Mouse (Mus musculus): ENCODE measurements around the gene Caskin1. TPM values are rescaled to one million over a fixed set of nuclear protein-coding genes. Genes with fewer than 3 reads are reported as not detected.

The Caskin1 gene
- 0.07 and 0.08 TPM in 2 replicates for polyA plus RNA-seq (2012; rRNA removed)

DNA sequence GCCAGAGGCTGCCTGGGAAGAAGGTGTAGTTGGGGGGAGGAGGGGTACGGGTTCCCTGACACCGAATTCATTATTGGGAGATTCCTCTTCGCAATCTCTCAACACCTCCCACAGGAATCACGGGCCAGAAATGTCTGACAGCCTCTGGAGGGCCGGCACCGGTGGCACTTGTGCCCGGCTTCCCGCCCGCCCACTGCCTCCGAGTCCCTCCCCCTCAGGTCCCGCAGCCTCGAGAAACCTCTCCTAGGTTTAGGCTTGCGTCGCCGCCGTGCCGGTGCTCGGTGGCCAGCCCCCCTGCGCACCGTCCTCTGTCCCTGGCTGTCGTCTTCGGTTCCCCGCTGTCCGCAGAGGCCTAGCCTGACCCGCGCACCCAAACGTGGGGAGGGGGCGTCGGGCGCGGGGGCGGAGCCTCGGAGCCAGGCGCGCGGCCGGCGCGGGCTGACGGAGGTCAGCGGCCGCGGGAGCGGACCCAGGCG is at the start of gene Caskin1:
Caskin1 (plus strand) TSS at position 416 of the 476 bp plus-strand sequence.

DNA sequence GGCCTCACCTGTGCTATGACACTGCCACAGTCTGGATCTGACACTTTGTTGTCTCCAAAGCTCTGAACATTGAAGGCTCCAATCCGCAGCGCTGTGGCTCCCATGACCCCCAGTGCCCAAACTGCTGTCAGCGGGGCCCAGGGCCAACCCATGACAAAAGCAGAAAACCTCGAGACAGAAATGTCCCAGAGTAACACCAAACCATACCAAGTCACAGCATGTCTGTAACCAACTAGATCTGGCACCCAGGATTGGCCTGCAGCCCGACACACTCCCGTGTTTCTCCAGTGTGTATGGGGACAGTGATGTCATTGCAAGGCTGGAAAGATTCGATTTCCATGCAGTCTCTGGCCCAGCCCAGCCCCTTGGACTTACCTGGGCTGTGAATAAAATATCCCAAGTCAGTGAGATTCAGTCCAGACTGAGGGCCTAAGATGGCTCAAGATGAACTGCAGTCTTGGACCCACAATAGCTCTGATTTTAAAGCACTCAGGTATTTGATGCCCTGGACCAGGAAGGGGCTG is 45.7 kb upstream of the Caskin1 start, which contains the start of gene Dnase1l2:
Dnase1l2 (minus strand) TSS at position 474 of the 524 bp plus-strand sequence.

DNA sequence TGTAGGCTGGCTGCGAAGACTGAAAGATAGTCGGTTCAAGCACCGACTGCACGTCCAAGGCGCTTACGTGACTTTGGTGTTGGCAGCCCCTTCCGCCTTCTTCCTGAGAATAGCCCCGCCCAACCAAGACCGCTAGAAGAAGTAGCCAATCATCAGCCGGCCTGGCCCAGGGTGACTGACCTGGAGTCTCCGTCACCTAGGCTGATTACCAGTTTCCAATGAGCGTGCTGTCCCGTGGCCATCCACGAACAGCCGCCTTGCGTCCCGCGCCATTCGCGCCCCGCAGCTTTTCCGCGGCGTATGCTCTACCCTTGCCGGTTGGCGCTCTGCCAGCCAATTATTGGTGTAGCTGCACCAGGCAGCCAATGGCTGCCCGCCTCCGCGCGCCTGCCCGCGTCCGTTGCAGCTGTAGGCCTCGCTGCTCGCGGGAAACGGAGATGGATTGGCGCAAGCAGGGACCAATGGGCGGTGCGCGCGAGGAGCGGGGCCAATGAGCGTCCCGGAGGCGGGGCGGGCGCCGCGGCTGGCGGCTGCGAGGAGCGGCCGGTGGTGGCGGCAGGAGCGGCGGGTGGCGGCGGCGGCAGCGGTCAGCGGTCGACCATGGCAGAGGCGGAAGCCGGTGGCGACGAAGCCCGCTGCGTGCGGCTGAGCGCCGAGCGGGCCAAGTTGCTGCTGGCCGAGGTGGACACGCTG is 18.3 kb upstream of the Caskin1 start, which contains the start of the genes E4f1 and Pgp:
E4f1 (minus strand) TSS at position 404 of the 693 bp plus-strand sequence.
Pgp (plus strand) TSS at position 483 of the 693 bp plus-strand sequence.

DNA sequence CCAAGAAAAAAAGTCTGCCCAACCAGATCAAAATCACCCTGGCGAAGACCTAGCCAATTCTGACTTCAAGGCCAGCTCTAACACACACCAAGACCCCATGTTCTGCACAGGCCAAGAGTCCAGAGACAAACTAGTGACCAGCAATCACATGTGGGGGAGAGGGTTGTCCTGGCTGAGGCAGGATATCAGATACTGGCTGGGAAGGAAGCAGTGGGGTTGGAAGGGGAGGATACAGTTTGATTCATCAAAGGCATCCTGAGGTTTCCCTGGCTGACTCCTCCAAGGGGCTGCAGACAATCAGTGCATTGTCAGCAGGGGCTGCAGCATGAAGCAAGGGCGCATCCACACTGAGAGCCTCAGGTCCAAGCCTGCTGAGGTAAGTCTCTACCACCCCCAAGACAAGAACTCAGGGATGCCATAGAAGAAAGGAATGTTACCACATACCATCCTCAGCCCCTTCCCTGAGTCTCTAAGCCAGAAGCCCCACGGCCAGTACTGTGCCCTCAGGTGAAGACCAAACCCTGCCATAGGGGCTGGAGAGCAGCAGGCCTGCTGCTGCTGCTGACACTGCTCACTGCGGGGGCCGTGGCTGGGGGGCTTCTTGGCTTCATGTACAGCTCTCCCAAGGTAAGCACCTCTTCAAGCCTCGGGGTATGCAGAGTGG is 14.7 kb upstream of the Caskin1 start, which contains the start of gene Bricd5:
Bricd5 (plus strand) TSS at position 273 of the 664 bp plus-strand sequence.

DNA sequence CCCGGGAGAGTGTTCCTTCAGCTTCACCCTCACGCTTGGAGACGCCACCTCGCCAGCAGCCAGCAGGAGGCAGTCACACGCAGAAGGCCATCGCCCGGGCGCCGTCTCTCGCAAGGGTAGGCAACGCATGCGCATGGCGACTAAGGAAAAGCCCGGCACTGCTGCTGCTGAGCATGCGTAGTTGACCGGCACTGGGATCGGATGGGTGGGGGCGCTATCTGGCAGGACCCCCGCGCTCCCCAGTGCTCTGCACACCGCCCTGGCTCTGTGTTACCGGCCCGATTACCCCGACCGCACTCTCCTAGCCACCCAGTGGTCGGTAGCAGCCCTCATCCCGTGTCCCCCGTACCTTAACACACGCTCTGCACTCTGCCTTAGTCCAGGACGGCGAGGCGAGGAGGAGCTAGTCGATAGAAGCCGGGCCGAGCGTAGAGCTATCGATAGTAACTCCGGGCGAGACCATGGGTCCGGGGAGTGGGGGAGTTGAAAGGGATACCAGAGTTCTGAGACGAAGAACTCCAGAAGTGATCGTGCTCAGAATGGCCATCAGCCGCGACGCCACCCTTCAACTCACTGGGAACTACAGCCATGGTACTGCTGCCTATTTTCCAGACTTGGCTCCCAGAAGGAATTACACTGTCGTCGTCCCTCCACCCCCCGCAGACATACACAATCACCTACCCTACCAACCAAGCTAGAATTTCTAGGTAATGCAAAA is 9.6 kb upstream of the Caskin1 start, which contains the start of gene Mlst8:
Mlst8 (minus strand) TSS at position 416 of the 718 bp plus-strand sequence.

DNA sequence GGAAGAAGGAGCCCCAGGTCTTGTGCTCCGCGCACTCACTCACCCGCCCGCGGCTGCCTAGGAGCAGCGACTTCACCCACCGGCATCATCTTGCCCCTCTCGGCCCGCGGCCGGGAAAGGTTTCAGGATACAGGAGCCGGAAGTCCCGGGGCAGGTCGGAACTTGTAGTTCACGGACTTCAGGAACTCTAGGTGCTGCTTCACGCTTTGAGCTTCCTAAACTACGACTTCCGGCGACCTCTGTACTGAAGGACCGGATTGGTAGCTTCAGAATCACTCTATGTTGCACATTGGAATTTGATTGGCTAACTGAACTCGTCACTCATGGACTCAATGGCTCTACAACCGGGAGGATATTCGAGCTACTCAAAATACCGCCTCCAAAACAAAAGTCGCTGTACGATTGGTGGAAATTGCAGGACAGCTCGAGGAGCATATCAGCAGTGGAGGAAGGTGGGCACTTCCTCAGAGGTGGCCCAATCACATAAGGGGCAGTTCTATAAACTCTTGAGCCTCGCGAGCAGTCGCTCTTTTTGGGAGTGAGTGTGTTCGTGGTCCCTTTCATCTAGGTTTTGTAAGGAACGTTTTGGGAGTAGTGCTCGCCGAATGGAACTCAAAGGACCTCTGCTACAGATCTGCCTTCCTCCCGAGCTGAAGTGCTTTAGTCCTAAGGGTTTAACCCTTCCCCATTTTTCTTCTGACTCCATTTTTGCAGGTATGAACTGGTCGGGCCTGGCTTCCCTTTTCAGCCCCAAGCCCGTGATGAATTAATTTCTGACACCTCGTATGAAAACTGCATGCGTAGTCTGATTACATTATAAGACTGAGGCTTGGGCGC is 39.5 kb downstream of the Caskin1 start, which contains the start of gene Traf7:
Traf7 (minus strand) TSS at position 216 of the 837 bp plus-strand sequence.

DNA sequence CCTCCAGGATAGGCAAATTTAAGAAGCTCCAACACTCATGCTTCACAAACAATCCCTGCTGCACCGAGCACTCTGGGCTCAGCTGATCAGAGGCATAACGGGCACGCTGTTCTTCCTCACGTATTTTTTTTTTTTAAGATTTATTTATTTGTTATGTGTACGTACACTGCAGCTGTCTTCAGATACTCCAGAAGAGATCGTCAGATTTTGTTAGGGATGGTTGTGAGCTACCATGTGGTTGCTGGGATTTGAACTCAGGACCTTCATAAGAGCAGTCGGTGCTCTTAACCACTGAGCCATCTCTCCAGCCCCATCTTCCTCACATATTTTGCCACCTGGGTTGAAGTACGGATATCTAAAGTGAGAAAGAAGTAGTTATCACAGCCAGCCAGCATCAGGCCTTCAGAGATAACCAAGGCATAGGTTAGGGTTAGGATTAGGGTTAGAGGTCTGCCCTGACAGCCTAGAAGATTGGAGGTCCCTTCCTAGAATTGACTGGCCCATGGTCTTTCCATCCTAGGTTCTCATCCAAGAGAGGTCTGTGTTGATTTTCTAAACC is 45.8 kb downstream of the Caskin1 start, which contains the start of gene Rab26:
Rab26 (minus strand) TSS at position 51 of the 559 bp plus-strand sequence.

DNA sequence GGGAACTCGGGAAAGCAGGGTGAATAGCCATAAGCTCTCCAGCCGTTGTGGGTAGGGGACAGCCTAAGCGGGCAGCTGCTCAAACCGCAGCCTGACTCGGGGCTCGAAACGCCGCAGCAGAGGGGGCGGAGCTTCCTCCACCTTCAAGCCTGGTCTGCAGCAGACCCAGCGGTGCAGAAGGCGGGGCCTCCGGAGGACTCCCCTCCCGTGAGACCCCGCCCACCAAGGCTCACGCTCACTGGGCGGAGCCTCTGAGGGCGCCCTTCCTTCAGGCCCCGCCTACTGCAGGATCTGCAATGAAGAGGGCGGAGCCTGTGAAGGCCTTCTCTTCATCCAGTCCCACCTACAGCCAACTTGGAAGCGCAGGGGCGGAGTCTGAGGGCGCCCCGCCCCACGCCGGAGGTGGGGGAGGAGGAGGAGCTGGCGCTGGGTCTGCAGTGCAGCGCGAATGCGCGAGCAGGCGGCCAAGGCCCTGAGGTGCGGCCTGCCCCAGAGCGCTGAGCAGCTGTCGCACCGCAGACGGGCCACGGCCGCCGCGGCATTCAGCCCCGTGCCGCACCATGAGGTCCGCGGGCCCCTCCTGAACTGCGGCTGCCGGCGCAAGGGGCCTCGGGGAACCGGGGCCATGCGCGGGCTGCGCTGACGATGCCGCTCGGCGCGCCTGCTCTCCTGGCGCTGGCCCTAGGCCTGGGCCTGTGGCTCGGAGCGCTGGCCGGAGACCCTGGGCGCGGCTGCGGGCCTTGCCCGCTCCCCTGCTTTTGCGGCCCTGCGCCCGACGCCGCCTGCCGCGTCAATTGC is 61.4 kb downstream of the Caskin1 start, which contains the start of gene Pkd1:
Pkd1 (plus strand) TSS at position 217 of the 798 bp plus-strand sequence.

Other genes starting within 250 kb of the Caskin1 start
- gene Ccnf, start 237.1 kb upstream of the Caskin1 start, polyA plus RNA-seq (2012; rRNA removed), result 17.5 and 18.2 TPM in 2 replicates
- gene Abca17, start 137.5 kb upstream of the Caskin1 start, polyA plus RNA-seq (2012; rRNA removed), result not detected in 2 replicates
- 9.4 and 10.9 TPM in 2 replicates for gene Abca3, start 136.7 kb upstream of the Caskin1 start, polyA plus RNA-seq (2012; rRNA removed)
- 72.7 and 77.9 TPM in 2 replicates for gene Rnps1, start 74.0 kb upstream of the Caskin1 start, polyA plus RNA-seq (2012; rRNA removed)
- 112 and 121 TPM in 2 replicates for gene Eci1, start 62.0 kb upstream of the Caskin1 start, polyA plus RNA-seq (2012; rRNA removed)
- 2.2 and 2.4 TPM in 2 replicates for gene Dnase1l2, start 45.5 kb upstream of the Caskin1 start, polyA plus RNA-seq (2012; rRNA removed)
- gene E4f1, start 18.3 kb upstream of the Caskin1 start, polyA plus RNA-seq (2012; rRNA removed), result 17.6 and 21.6 TPM in 2 replicates
- 21.3 and 23.2 TPM in 2 replicates for gene Pgp, start 18.2 kb upstream of the Caskin1 start, polyA plus RNA-seq (2012; rRNA removed)
- gene Bricd5, start 14.7 kb upstream of the Caskin1 start, polyA plus RNA-seq (2012; rRNA removed), result 0.14 and 0.23 TPM in 2 replicates
- gene Mlst8, start 9.5 kb upstream of the Caskin1 start, polyA plus RNA-seq (2012; rRNA removed), result 10.8 TPM in 2 replicates
- gene Traf7, start 39.3 kb downstream of the Caskin1 start, polyA plus RNA-seq (2012; rRNA removed), result 48.2 and 52.1 TPM in 2 replicates
- 0.24 and 0.30 TPM in 2 replicates for gene Rab26, start 45.6 kb downstream of the Caskin1 start, polyA plus RNA-seq (2012; rRNA removed)
- gene Pkd1, start 61.2 kb downstream of the Caskin1 start, polyA plus RNA-seq (2012; rRNA removed), result 3.8 and 5.0 TPM in 2 replicates
- gene Tsc2, start 144.0 kb downstream of the Caskin1 start, polyA plus RNA-seq (2012; rRNA removed), result 17.8 and 20.1 TPM in 2 replicates
- 5.8 and 6.5 TPM in 2 replicates for gene Nthl1, start 144.1 kb downstream of the Caskin1 start, polyA plus RNA-seq (2012; rRNA removed)
- 10.7 and 11.8 TPM in 2 replicates for gene Slc9a3r2, start 161.7 kb downstream of the Caskin1 start, polyA plus RNA-seq (2012; rRNA removed)
- 0.07 and 0.16 TPM in 2 replicates for gene Npw, start 169.9 kb downstream of the Caskin1 start, polyA plus RNA-seq (2012; rRNA removed)
- 21.7 and 27.6 TPM in 2 replicates for gene Zfp598, start 181.1 kb downstream of the Caskin1 start, polyA plus RNA-seq (2012; rRNA removed)
- gene Syngr3, start 201.4 kb downstream of the Caskin1 start, polyA plus RNA-seq (2012; rRNA removed), result 0.12 and 0.14 TPM in 2 replicates
- gene Gfer, start 207.6 kb downstream of the Caskin1 start, polyA plus RNA-seq (2012; rRNA removed), result 18.4 and 20.5 TPM in 2 replicates
- gene Noxo1, start 207.6 kb downstream of the Caskin1 start, polyA plus RNA-seq (2012; rRNA removed), result 1.1 and 1.2 TPM in 2 replicates
- gene Tbl3, start 219.1 kb downstream of the Caskin1 start, polyA plus RNA-seq (2012; rRNA removed), result 17.9 and 18.1 TPM in 2 replicates
- 0.10 TPM in 1 of 2 replicates, not detected in the other for gene Rnf151, start 229.5 kb downstream of the Caskin1 start, polyA plus RNA-seq (2012; rRNA removed)
- gene Rps2, start 229.5 kb downstream of the Caskin1 start, polyA plus RNA-seq (2012; rRNA removed), result 1,642 and 1,684 TPM in 2 replicates
- 215 and 225 TPM in 2 replicates for gene Ndufb10, start 235.9 kb downstream of the Caskin1 start, polyA plus RNA-seq (2012; rRNA removed)
- 0.11 and 0.13 TPM in 2 replicates for gene Rpl3l, start 239.2 kb downstream of the Caskin1 start, polyA plus RNA-seq (2012; rRNA removed)
- gene Msrb1, start 248.0 kb downstream of the Caskin1 start, polyA plus RNA-seq (2012; rRNA removed), result 91.0 and 112 TPM in 2 replicates

Data from liver, embryonic 18 days (tissue).